Mouse (Mus musculus) liver, postnatal 0 days (tissue): ENCODE measurements around the gene Kalrn.
A peak's percentile ranks its signal among the peaks of the same experiment; 100 is the strongest.

Experiments used
- CTCF ChIP-seq: sonication (generic); IDR thresholded peaks from 2 replicates; pipeline ENCODE4 v1.5.1; 2016; ENCODE audit warnings: antibody characterized with exemption, low read depth
- EP300 ChIP-seq: IDR thresholded peaks from 2 replicates; pipeline ENCODE4 v1.6.1; 2016; ENCODE audit warnings: antibody characterized with exemption, low read depth, mild to moderate bottlenecking

GRCm38 (mm10) chr16:34184721-34185120, 388.6 kb downstream of the Kalrn start:
- TF ChIP-seq CTCF, result peak; percentile 54
- no peak for TF ChIP-seq EP300
